Mouse (Mus musculus) erythroblast, embryonic 14.5 days (primary cell): ENCODE data around the gene Dpp6. TPM values are rescaled to one million over a fixed set of nuclear protein-coding genes. Genes with fewer than 3 reads are reported as not detected.

Experiments used
- H3K27me3 ChIP-seq: 2 replicates; pipeline ENCODE4 v1.6.1; 2012; ENCODE audit warnings: inconsistent platforms; ENCODE audit not compliant: control insufficient read depth
- H3K36me3 ChIP-seq: 2 replicates; pipeline ENCODE4 v1.6.1; 2012; ENCODE audit warnings: mild to moderate bottlenecking, inconsistent platforms; ENCODE audit not compliant: control insufficient read depth
- H3K4me1 ChIP-seq: 2 replicates; pipeline ENCODE4 v1.6.1; 2012; ENCODE audit warnings: inconsistent platforms; ENCODE audit not compliant: control insufficient read depth
- H3K4me3 ChIP-seq: replicated peaks from 2 replicates; pipeline ENCODE3; 2012; ENCODE audit warnings: moderate library complexity, mild to moderate bottlenecking, inconsistent platforms
- H3K9me3 ChIP-seq: 2 replicates; pipeline ENCODE4 v1.6.1; 2012; ENCODE audit warnings: low read length, inconsistent platforms, mixed read lengths; ENCODE audit not compliant: control insufficient read depth
- GATA1 ChIP-seq: IDR thresholded peaks from 2 replicates; pipeline ENCODE4 v1.6.1; 2012; ENCODE audit warnings: low read length, inconsistent platforms, mixed read lengths
- TAL1 ChIP-seq: IDR thresholded peaks from 3 replicates; pipeline ENCODE4 v1.6.1; 2012; ENCODE audit warnings: low read length, inconsistent platforms, mixed read lengths
- polyA plus RNA-seq: library from polyadenylated mRNA; stranded (reverse); fragments of >175 nt; gene quantifications from 2 replicates; pipeline ENCODE4 v1.2.3, GENCODE M21; 2012

Gene Dpp6
- polyA plus RNA-seq, 1 experiment, result 0.05 TPM

DNA sequence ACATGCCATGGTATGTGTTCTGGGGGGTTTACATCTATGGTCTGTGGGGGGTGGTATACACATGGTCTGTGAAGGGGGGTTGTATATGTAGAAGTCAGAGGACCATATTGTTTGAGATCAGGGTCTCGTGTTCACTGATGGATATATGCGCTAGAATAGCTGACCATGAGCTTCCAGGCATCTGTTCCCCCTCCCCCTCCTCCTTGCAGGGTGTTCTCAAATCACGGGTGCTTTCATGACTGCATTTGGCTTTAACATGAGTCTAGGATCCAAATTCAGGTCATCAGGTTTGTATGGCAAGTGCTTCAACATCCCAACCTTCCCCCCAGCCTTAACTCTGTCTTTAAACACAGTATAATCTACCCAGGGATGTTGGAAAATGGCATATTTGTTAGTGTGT is 448.3 kb downstream of the Dpp6 start:
- Histone ChIP-seq H3K4me1 (no peaks in the 10 kb centered on the region), H3K36me3 (no peaks in the 10 kb centered on the region), H3K9me3 (peaks cover 2% of the 10 kb centered on the region; the same call in 1 of the 2 replicates), H3K4me3 (no peak overlapping the region), H3K27me3 (0 out of 2 replicates have a peak, but pooled peaks cover 3% of the 10 kb centered on the region)
- TF ChIP-seq TAL1 (no peak), GATA1 (no peak)

DNA sequence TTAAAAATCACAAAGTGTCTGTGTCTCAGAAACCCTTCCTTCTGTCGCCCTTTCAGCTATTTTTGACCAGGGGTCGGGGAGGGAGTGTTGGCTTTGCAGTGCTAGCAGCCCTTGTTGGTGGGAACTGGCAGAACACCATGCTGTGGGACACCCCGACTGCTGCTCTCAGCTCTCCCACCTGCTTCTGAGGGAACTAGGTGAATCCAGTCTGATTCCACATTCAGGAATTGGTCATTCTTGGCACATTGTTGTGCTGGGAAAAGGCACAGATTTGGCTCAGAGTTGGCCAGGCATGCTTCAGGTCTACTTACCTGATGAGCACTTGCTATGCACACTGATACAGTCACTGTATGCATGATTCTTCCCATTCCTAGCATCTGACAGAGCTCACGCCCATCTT is 454.3 kb downstream of the Dpp6 start:
- no peak for TF ChIP-seq TAL1
- TF ChIP-seq GATA1, result no peak

DNA sequence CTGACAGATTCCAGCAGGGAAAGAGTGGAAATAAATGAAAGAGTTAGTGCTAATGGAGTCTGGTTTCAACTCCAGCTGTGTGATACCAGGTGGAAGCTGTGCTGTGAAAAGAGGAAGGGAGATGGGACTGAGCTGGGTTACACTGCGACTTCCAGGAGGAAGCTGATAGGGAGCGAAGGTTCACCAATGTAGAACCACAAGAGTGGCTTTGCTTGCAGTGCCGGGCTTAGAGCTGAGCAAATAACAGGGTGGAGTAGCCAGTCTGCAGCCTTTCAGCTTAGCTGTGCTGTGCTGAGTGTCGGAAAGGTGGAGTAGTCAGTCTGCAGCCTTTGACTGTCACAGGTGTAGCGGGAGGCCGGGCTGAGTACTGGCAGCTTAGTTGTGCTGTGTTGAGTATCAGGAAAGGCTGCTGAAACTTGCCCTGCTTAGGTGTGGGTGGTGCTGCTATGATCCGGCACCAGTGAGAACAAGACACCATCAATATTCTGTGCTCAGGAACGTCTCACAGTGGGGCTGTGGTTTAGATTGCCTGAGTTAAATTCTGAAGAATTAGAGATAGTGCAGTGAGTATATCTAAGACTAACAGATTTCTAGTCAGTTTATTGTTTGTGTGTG is 457.9 kb downstream of the Dpp6 start:
- H3K27me3 ChIP-seq, result no peaks in the 10 kb centered on the region
- TF ChIP-seq TAL1 (no peak), GATA1 (no peak)
- H3K36me3 ChIP-seq, result no peaks in the 10 kb centered on the region
- H3K4me3 ChIP-seq, result no peak overlapping the region
- H3K9me3 ChIP-seq, result no peaks in the 10 kb centered on the region
- no peaks in the 10 kb centered on the region for H3K4me1 ChIP-seq

More for the DNA sequence above, 454.3 kb downstream of the Dpp6 start:
- no peak overlapping the region for H3K4me3 ChIP-seq
- no peaks in the 10 kb centered on the region for H3K27me3 ChIP-seq
- H3K36me3 ChIP-seq, result no peaks in the 10 kb centered on the region
- H3K4me1 ChIP-seq, result no peaks in the 10 kb centered on the region
- peaks cover 2% of the 10 kb centered on the region; the same call in 1 of the 2 replicates for H3K9me3 ChIP-seq

DNA sequence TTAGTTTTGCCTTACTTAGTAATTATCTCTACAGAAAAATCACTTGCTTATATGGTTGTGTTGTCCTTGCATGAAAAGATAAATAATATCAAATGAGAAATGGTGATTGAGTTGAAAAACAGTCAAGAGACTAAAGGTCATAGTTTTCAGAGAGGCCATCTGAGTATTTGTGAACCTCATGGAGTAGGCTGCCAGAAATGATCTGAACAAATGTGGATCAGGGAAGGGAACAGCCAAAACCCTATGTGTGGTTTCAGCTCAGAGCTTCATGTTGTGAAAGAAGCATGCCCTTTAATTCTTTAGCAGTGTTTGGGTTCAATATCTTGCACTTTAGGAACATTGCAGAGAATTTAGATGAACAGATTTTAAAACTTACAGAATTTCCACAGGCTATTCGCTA is 458.9 kb downstream of the Dpp6 start:
- Histone ChIP-seq H3K9me3 (no peaks in the 10 kb centered on the region), H3K4me3 (no peak overlapping the region), H3K27me3 (no peaks in the 10 kb centered on the region), H3K4me1 (no peaks in the 10 kb centered on the region), H3K36me3 (no peaks in the 10 kb centered on the region)
- TF ChIP-seq TAL1, result no peak
- no peak for TF ChIP-seq GATA1

DNA sequence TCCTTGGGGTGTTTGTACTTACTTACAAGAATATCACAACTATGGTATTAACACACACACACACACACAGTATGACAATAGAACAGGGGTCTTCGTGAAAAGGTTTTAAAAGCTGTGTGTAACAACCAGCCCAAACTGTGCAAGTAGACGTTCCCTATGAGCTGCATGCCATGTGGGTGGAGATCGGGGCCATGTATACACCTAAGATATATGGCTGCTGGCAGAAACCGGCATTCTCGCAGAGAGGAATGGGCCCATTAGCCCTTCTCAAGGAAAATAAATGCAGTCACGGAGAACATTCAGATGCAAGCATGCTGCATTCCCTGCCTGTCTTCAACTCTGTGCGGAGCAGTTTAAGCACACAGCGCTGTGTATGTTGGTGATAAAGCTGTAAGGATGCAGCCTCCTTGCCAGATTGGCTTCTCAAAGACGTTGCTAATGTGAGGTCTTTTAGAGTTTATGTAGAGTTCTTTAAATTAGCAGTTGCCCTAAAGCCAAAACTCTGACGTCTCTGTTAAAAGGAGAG is 461.2 kb downstream of the Dpp6 start:
- TF ChIP-seq GATA1 (no peak), TAL1 (no peak)
- no peaks in the 10 kb centered on the region for H3K36me3 ChIP-seq
- no peaks in the 10 kb centered on the region for H3K4me1 ChIP-seq
- H3K27me3 ChIP-seq, result no peaks in the 10 kb centered on the region
- no peak overlapping the region for H3K4me3 ChIP-seq
- no peaks in the 10 kb centered on the region for H3K9me3 ChIP-seq

DNA sequence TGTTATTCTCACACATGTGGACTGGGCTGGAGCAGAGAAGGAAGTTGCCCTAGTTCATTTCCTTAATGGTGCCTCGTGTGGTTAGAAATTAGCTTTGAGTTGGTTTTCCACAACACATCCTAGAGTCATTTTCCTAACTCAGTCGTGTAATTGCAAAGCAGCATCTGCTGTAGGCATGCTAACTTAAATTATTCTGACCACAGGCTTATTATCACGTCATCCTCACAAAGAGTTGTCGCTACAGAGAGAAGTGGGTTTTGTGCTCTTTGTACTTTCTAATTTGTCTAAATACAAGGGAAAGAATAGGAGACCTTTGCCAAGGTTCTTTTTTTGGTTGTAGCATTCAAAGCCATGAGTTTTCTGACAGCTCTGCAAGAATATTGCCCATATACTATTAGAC is 469.9 kb downstream of the Dpp6 start:
- Histone ChIP-seq H3K9me3 (no peaks in the 10 kb centered on the region), H3K36me3 (no peaks in the 10 kb centered on the region), H3K4me3 (no peak overlapping the region), H3K27me3 (no peaks in the 10 kb centered on the region), H3K4me1 (no peaks in the 10 kb centered on the region)
- TF ChIP-seq TAL1 (no peak), GATA1 (no peak)

DNA sequence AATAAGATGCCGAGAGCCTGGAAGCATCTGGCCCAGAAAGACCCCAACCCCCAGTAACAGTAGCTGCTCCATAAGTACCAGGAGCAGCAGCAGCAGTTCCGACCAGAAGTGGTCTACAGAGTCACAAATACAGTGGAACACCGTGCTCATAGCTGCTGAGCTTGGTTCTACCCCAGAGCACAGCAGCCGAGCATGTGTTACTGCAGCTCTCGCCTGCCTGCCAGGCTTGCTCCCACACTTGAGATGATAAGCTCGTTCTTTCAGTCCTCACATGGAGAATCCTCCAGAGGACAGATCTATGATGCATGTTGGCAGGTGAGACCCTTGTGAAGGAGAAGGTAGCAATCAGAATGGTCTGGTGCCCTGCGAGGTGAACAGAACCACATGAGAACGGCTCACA is 474.4 kb downstream of the Dpp6 start:
- no peaks in the 10 kb centered on the region for H3K27me3 ChIP-seq
- H3K9me3 ChIP-seq, result peaks cover 8% of the 10 kb centered on the region
- H3K4me3 ChIP-seq, result no peak overlapping the region
- no peak for TF ChIP-seq TAL1
- no peak for TF ChIP-seq GATA1
- H3K36me3 ChIP-seq, result no peaks in the 10 kb centered on the region
- no peaks in the 10 kb centered on the region for H3K4me1 ChIP-seq

DNA sequence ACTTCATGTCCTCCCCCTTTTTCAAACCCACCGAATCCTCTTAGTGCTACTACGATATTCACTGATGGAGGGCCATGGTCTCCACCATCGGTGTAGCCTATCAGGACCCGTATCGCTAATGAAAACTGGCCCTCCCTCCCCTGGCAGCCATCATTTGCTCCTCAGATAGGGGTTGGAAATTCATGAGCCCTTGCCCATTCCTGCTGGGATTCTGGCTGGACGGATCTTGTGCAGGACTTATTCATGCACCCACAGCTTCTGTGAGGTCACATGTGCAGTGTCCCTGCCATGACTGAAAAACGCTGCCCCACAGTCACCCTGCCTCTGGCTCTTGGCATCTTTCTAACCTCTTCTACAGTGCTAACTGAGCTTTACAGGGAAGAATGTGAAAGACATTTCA is 475.2 kb downstream of the Dpp6 start:
- no peak overlapping the region for H3K4me3 ChIP-seq
- no peaks in the 10 kb centered on the region for H3K36me3 ChIP-seq
- H3K27me3 ChIP-seq, result no peaks in the 10 kb centered on the region
- H3K4me1 ChIP-seq, result no peaks in the 10 kb centered on the region
- peaks cover 8% of the 10 kb centered on the region for H3K9me3 ChIP-seq
- TF ChIP-seq TAL1, result no peak

DNA sequence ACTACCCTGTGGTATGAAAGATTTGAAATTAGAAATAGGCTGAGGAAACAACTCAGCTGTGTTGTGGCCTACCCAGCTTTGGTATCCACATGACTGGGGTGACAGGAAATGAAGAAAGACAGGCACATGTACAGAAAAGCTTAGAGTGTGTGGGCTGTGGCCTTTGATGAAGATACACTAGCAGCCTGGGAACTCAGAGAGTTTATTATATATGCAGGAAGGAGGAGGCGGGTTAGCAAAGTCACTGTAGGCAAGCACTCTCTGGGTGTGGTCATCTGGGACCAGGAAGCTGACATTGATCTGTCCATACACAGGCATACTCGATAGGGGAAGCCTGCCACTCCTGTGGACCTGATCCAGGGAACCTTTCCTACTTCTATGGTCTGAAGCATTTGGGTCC is 487.1 kb downstream of the Dpp6 start:
- Histone ChIP-seq H3K9me3 (no peaks in the 10 kb centered on the region), H3K27me3 (no peaks in the 10 kb centered on the region), H3K36me3 (no peaks in the 10 kb centered on the region), H3K4me1 (no peaks in the 10 kb centered on the region), H3K4me3 (no peak overlapping the region)
- no peak for TF ChIP-seq TAL1
- TF ChIP-seq GATA1, result no peak
